Mouse (Mus musculus): ENCODE measurements around the gene Zbtb40.

DNA sequence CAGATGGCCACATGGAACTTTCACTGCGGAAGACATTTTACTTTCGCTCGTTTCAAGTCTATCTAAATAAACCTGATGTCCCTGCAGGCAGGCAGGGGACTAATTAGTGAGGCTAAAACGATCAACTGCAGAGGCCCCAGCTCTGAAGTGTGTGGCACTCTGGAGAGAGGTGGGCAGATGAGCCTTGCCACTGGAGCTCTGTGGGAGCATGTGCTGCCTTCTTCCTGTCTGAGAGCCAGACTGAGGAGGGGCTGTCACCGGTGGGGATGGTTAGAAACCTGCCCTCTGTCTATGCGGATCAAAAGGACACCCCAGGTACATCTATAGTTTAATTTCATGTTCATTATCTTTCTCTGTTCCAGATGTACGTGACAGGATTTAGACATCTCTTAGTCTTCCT is 51.7 kb downstream of the Zbtb40 start:
- TF ChIP-seq CTCF (IDR thresholded peaks at IDR 0.05; ENCODE audit: extremely low read depth, insufficient read depth, insufficient read length, insufficient replicate concordance) (no peak), POLR2A (IDR thresholded peaks at IDR 0.05; ENCODE audit: low read depth, low read length) (no peak)

All from spleen, adult 2 months (tissue).